Mouse (Mus musculus) heart, postnatal 0 days (tissue): ENCODE results near the gene Padi3.

Source experiments
- CTCF ChIP-seq: IDR thresholded peaks from 2 replicates; pipeline ENCODE4 v1.5.1; 2016; ENCODE audit warnings: antibody characterized with exemption, control low read depth, low read depth
- EP300 ChIP-seq: IDR thresholded peaks from 2 replicates; pipeline ENCODE4 v1.6.1; 2016; ENCODE audit warnings: antibody characterized with exemption, low read depth

- TF ChIP-seq CTCF, result peak; percentile 49
- TF ChIP-seq EP300, result no peak
Observed at GRCm38 (mm10) chr4:140763158-140763557, 47.3 kb downstream of the Padi3 start.
